Mouse (Mus musculus): Measurements from ENCODE around the gene Tm7sf2. TPM values are rescaled to one million over a fixed set of nuclear protein-coding genes. Genes with fewer than 3 reads are reported as not detected.
A peak's percentile ranks its signal among the peaks of the same experiment; 100 is the strongest.

Tm7sf2 gene
- polyA plus RNA-seq, 2 experiments = 35.0 to 35.9 TPM

GRCm38 (mm10) chr19:6063081-6063480, 5.1 kb downstream of the Tm7sf2 start:
- no peaks in the 10 kb centered on the region for H3K27me3 ChIP-seq (ENCODE audit: control insufficient read depth, insufficient read depth, low read length)
- H3K9ac ChIP-seq (replicated peaks) = no peak overlapping the region; the same call in 1 of the 2 replicates
- H3K4me3 ChIP-seq (ENCODE audit: insufficient read depth in 1 of 2, low read depth in 2 of 2, low read length in 2 of 2) = peak overlapping the region in 1 of 2 experiments; percentile 97; a peak in 1 of 4 replicates
- H3K27ac ChIP-seq = no peak overlapping the region
- DNase-seq (ENCODE audit: low read depth in 3 of 3, low spot score in 3 of 3) (no peak), ATAC-seq (ENCODE audit: insufficient read depth) (no peak)
- peak overlapping the region; percentile 86 for H3K4me2 ChIP-seq (ENCODE audit: low read depth)
- peaks cover 20% of the 10 kb centered on the region for H3K36me3 ChIP-seq (replicated peaks; ENCODE audit: control insufficient read depth, insufficient read depth, low read depth)
- H3K4me1 ChIP-seq (replicated peaks; ENCODE audit: control insufficient read depth in 2 of 2, insufficient read depth in 2 of 2, low read length in 1 of 2) = peaks cover 18 to 22% of the 10 kb centered on the region in 2 experiments
- no peaks in the 10 kb centered on the region for H3K9me3 ChIP-seq (ENCODE audit: control insufficient read depth, low read length)
- 78% methylated on average over 6 of the region's 6 CpGs for WGBS (ENCODE audit: insufficient replicate concordance)
- TF ChIP-seq EP300 (IDR thresholded peaks at IDR 0.05; ENCODE audit: low read depth) = no peak
- no peak for TF ChIP-seq CTCF (IDR thresholded peaks at IDR 0.05; ENCODE audit: low read depth)

- WGBS (ENCODE audit: insufficient replicate concordance) = 46% methylated on average over 5 of the region's 5 CpGs
- H3K4me1 ChIP-seq (replicated peaks; ENCODE audit: control insufficient read depth in 2 of 2, insufficient read depth in 2 of 2, low read length in 1 of 2) = peaks cover 16 to 20% of the 10 kb centered on the region in 2 experiments
Observed at GRCm38 (mm10) chr19:6062418-6062817, 5.8 kb downstream of the Tm7sf2 start.

GRCm38 (mm10) chr19:6061641-6062302, 6.4 kb downstream of the Tm7sf2 start:
- under 1% methylated on average over 44 of the region's 44 CpGs for WGBS (ENCODE audit: insufficient replicate concordance)
- Histone ChIP-seq H3K9me3 (ENCODE audit: control insufficient read depth, low read length) (no peaks in the 10 kb centered on the region), H3K27me3 (ENCODE audit: control insufficient read depth, insufficient read depth, low read length) (no peaks in the 10 kb centered on the region), H3K9ac (replicated peaks) (peak overlapping the region; percentile 92), H3K4me3 (ENCODE audit: insufficient read depth in 1 of 2, low read depth in 2 of 2, low read length in 2 of 2) (peak overlapping the region; percentile 66 to 97), H3K4me2 (ENCODE audit: low read depth) (peak overlapping the region; percentile 86), H3K4me1 (replicated peaks; ENCODE audit: control insufficient read depth in 2 of 2, insufficient read depth in 2 of 2, low read length in 1 of 2) (peaks cover 17 to 19% of the 10 kb centered on the region in 2 experiments), H3K27ac (peak overlapping the region; percentile 94), H3K36me3 (replicated peaks; ENCODE audit: control insufficient read depth, insufficient read depth, low read depth) (peaks cover 20% of the 10 kb centered on the region)
- TF ChIP-seq CTCF (IDR thresholded peaks at IDR 0.05; ENCODE audit: low read depth) = 0 out of 2 replicates have a peak, but pooled peaks have one; percentile 14
- TF ChIP-seq EP300 (IDR thresholded peaks at IDR 0.05; ENCODE audit: low read depth) = 0 out of 2 replicates have a peak, but pooled peaks have one; percentile 8
- ATAC-seq (ENCODE audit: insufficient read depth) (peak; percentile 5; the same call in 1 of the 2 replicates), DNase-seq (ENCODE audit: low read depth in 3 of 3, low spot score in 3 of 3) (no peak)

More at GRCm38 (mm10) chr19:6062418-6062817, 5.8 kb downstream of the Tm7sf2 start:
- Histone ChIP-seq H3K27me3 (ENCODE audit: control insufficient read depth, insufficient read depth, low read length) (no peaks in the 10 kb centered on the region), H3K9ac (replicated peaks) (peak overlapping the region; percentile 92), H3K4me3 (ENCODE audit: insufficient read depth in 1 of 2, low read depth in 2 of 2, low read length in 2 of 2) (peak overlapping the region; percentile 66 to 97), H3K36me3 (replicated peaks; ENCODE audit: control insufficient read depth, insufficient read depth, low read depth) (peaks cover 20% of the 10 kb centered on the region), H3K9me3 (ENCODE audit: control insufficient read depth, low read length) (no peaks in the 10 kb centered on the region), H3K27ac (no peak overlapping the region; the same call in 1 of the 2 replicates), H3K4me2 (ENCODE audit: low read depth) (peak overlapping the region; percentile 86)
- ATAC-seq (ENCODE audit: insufficient read depth) (no peak), DNase-seq (ENCODE audit: low read depth in 3 of 3, low spot score in 3 of 3) (no peak)
- TF ChIP-seq CTCF (IDR thresholded peaks at IDR 0.05; ENCODE audit: low read depth) (no peak), EP300 (IDR thresholded peaks at IDR 0.05; ENCODE audit: low read depth) (no peak)

GRCm38 (mm10) chr19:6061021-6061533, 7.1 kb downstream of the Tm7sf2 start, which contains the start of gene Znhit2:
Znhit2 (plus strand) TSS chr19:6061192.
- H3K4me2 ChIP-seq (ENCODE audit: low read depth) = peak within 1 kb of the TSS; percentile 86
- DNase-seq (ENCODE audit: low read depth in 3 of 3, low spot score in 3 of 3) (peak; percentile 91), ATAC-seq (ENCODE audit: insufficient read depth) (peak; percentile 69)
- H3K27ac ChIP-seq = peak within 1 kb of the TSS; percentile 94
- H3K36me3 ChIP-seq (replicated peaks; ENCODE audit: control insufficient read depth, insufficient read depth, low read depth) = peaks cover 24% of the 10 kb centered on the region
- under 1% methylated on average over 58 of the region's 58 CpGs for WGBS (ENCODE audit: insufficient replicate concordance)
- no peaks in the 10 kb centered on the region for H3K27me3 ChIP-seq (ENCODE audit: control insufficient read depth, insufficient read depth, low read length)
- peak within 1 kb of the TSS; percentile 92 for H3K9ac ChIP-seq (replicated peaks)
- H3K9me3 ChIP-seq (ENCODE audit: control insufficient read depth, low read length) = no peaks in the 10 kb centered on the region
- H3K4me3 ChIP-seq (ENCODE audit: insufficient read depth in 1 of 2, low read depth in 2 of 2, low read length in 2 of 2) = peak within 1 kb of the TSS; percentile 66 to 97
- TF ChIP-seq EP300 (IDR thresholded peaks at IDR 0.05; ENCODE audit: low read depth) (peak; percentile 14; the same call in 1 of the 2 replicates), CTCF (IDR thresholded peaks at IDR 0.05; ENCODE audit: low read depth) (peak; percentile 31)
- peaks cover 22 to 24% of the 10 kb centered on the region in 2 experiments for H3K4me1 ChIP-seq (replicated peaks; ENCODE audit: control insufficient read depth in 2 of 2, insufficient read depth in 2 of 2, low read length in 1 of 2)

- DNase-seq (ENCODE audit: low read depth in 3 of 3, low spot score in 3 of 3) (no peak), ATAC-seq (ENCODE audit: insufficient read depth) (no peak)
- Histone ChIP-seq H3K4me3 (ENCODE audit: insufficient read depth in 1 of 2, low read depth in 2 of 2, low read length in 2 of 2) (peak overlapping the region; percentile 82 to 97), H3K9ac (replicated peaks) (peak overlapping the region; percentile 96), H3K9me3 (ENCODE audit: control insufficient read depth, low read length) (no peaks in the 10 kb centered on the region), H3K4me1 (replicated peaks; ENCODE audit: control insufficient read depth in 2 of 2, insufficient read depth in 2 of 2, low read length in 1 of 2) (peaks cover 22 to 24% of the 10 kb centered on the region in 2 experiments), H3K36me3 (replicated peaks; ENCODE audit: control insufficient read depth, insufficient read depth, low read depth) (peaks cover 41% of the 10 kb centered on the region), H3K4me2 (ENCODE audit: low read depth) (peak overlapping the region; percentile 91), H3K27me3 (ENCODE audit: control insufficient read depth, insufficient read depth, low read length) (no peaks in the 10 kb centered on the region), H3K27ac (peak overlapping the region; percentile 76)
- 60% methylated on average over 5 of the region's 5 CpGs for WGBS (ENCODE audit: insufficient replicate concordance)
- no peak for TF ChIP-seq EP300 (IDR thresholded peaks at IDR 0.05; ENCODE audit: low read depth)
- no peak for TF ChIP-seq CTCF (IDR thresholded peaks at IDR 0.05; ENCODE audit: low read depth)
Observed at GRCm38 (mm10) chr19:6058966-6059365, 9.2 kb downstream of the Tm7sf2 start.

Measured in liver, embryonic 14.5 days (tissue).